Mouse (Mus musculus) stomach, postnatal 0 days (tissue): ENCODE data around the gene Lrmda.

Experiments
- CTCF ChIP-seq: IDR thresholded peaks from 2 replicates; pipeline ENCODE4 v1.5.1; 2016; ENCODE audit warnings: antibody characterized with exemption, low read depth, mild to moderate bottlenecking, moderate library complexity
- EP300 ChIP-seq: optimal IDR thresholded peaks from 2 replicates; pipeline ENCODE3; 2016; ENCODE audit warnings: antibody characterized with exemption

DNA sequence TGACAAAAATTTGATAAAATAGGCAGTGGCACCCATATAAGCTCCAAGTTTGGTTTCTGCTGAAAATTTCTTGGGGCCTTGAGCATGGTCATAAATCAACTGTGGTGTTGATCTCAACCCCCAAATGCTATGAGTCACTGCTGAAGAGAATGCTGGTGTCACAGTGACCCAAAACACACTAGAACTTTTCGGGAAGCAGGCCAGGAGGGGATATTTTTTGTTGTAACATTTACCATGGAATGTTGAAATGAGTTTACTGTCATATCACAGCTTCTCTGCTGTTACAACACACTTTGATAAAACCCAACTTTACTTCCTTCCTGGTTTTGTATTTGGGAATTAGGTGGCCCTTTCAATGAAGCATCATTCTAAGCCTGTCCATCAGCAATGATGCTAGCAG lies 1065.3 kb downstream of the Lrmda start:
- TF ChIP-seq EP300 (no peak), CTCF (no peak)
